Mouse (Mus musculus): ENCODE measurements around the gene Cyp4f13.

Cyp4f13 gene

DNA sequence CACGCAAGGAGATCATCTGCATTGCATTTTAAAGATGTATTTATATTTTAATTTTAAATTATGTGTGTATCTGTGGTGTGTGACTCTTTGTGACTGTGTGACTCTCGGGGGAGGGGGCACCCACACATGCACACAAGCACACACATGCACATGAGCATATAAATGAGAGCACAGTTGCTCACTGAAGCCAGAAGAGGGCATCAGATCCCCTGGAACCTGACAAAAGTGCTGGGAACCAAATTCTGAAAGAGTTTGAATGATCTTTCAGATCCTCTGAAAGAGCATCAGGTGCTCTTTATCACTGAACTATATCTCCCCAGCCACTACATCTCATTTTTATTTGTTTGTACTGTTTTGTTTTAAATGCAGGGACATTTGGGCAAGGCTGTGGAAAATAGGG lies 42.8 kb downstream of the Cyp4f13 start:
- no peak for DNase-seq

GRCm38 (mm10) chr17:32901751-32902525 lies 45.3 kb downstream of the Cyp4f13 start:
- no peak for DNase-seq

- no peak for DNase-seq
Observed at GRCm38 (mm10) chr17:32895421-32895820, 51.8 kb downstream of the Cyp4f13 start.

GRCm38 (mm10) chr17:32893901-32894300 lies 53.3 kb downstream of the Cyp4f13 start:
- no peak for DNase-seq

DNA sequence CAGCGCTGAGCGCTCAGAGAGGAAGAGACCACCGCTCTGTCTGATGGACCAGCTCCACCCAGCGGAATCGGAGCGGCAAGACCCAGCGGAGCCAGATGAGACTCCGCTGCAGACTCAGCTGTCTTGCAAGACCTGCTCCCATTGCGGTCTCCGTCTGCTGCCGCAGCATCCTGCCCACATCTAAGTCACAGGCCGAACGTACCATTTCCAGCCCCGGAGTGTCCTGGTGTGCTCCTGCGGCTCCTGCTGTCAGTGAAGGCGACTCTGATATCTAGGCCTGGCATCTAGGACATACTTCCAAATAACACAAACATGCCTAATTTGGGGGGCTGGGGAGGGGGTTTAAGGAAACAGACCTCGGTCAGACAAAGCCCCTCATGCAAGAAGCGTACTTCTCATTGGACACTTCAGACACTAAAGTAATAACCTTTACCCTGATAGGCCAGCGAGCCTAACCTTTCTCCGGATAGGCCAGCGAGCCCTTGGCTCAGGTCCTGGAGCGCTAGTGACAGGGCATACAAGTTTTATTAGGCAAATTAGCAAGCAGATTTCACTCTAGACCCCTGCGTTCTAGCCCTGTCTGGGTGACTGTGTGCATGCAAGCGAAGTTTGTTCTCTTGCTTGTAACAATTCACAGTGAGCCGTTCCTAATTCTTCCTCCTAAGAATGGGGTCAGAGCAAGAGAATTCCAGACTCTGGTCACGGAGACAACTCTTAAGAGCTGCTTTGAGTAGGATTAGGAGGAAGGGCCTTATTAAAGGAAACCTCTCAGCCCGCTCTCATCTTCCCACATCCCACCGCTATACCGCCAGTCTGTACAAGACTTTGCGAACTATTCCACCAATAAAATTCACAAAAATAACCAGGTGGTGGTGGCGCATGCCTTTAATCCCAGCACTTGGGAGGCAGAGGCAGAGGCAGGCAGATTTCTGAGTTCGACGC lies 55.7 kb downstream of the Cyp4f13 start, which contains the start of gene Zfp870:
Zfp870 (minus strand) TSS at position 404 of the 942 bp plus-strand sequence.
- DNase-seq = peak; percentile 92 to 93

DNA sequence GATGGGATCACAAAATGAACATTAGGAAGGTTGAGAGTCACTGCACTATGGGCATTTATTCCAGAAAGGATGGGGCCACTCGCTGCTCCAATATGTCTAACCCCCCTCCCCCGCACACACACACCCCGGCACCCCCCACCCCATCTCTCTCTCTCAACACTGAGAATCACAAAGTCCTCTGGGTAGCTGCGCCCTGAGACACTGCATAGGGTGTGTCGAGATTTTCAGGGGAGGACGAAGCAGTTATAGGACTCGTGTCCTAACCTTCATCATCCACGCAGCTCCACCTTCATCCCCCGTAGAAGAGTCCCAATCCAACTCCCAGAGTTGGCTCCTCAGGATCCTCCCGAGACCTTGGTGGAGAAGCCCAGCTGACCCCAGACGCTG lies 56.4 kb downstream of the Cyp4f13 start:
- DNase-seq = no peak

GRCm38 (mm10) chr17:32889611-32890010 lies 57.6 kb downstream of the Cyp4f13 start:
- no peak for DNase-seq

DNA sequence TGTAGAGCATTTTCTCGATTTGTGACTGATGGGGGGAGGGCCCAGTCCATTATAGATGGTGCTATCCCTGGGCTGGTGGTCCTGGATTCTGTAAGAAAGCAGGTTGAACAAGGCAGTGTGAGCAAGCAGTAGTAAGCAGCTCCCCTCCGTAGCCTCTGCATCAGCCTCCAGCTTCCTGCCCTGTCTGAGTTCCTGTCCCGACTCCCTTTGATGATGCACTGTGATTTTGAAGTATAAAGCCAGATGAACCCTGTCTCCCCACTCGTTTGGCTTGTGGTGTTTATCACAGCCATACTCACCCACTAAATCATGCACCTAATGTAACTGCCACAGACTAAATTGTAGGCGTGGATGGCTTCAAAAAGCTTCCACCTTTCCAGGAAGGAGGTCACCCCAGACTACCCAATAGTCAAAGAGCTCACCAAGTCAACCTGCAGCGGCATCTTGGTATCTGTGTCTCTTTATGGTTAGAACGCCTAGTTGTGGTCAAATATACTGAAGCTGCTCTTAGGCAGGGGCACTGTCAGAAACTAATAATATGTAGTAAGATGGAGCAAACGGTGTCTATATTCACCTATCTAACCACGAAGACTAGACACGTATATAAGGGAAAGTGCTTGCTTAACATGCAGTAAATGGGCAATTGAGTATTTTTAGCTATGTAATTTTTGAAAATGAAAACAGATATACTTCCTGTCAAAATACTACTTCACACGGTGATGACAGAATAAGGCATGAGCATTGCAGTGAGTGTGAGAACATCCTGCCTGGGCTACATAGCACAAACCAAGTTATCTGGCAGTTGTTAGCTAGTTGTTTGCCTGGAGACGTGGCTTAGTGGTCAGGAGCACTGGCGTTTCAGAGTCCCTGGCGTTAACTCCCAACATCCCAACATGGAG lies 66.6 kb downstream of the Cyp4f13 start:
- DNase-seq = no peak

- no peak for DNase-seq
Observed at GRCm38 (mm10) chr17:32878773-32879172, 68.4 kb downstream of the Cyp4f13 start.

DNA sequence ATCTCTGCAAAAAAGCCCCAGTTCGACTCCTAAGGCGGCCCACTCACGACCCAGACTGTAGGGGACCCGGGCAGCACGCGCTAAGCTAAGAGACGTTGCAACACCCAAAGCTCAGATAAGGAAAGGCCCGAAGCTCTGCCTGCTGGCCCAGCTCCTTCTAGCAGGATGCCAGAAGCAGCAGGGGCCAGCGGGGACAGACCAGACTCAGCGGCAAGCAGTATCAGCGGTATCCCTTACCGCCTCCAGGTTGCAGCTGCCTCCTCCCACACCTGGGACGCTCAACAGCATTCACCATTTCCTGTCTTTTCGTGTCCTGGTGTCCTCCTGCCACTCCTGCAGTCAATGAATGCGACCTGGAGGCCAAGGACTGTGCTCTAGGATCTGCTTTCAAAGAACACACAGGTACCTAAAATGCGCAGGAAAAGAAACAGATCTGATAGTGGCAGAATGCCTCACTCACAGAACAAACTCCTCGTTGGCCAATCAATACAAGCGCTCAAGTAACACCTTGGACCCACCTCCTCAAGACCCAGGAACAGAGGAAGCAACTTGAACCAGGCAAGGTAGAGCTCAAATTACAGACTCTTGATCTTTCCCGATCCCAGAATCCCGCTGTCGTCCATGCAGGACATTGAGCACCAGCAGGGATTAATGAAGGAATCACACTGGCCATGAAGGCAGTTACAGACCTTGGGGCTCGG lies 69.6 kb downstream of the Cyp4f13 start:
- DNase-seq = no peak

Measured in kidney, adult 8-10 months (tissue).